Mouse (Mus musculus) gastrocnemius, postnatal 4 days (tissue): ENCODE data around the gene Ndfip2. TPM values are rescaled to one million over a fixed set of nuclear protein-coding genes. Genes with fewer than 3 reads are reported as not detected.

Experiments
- DNase-seq, 2 experiments: peaks; one replicate each; pipeline ENCODE4 v3.0.0; 2021 to 2022; ENCODE audit warnings: low spot score in 2 of 2, mixed read lengths in 2 of 2
- total RNA-seq, 2 experiments: library from RNA; stranded (reverse); gene quantifications; 2 replicates each; pipeline ENCODE4 v1.2.3; 2021

Gene Ndfip2
- total RNA-seq, 2 experiments from 2014 or later: 25.0 to 27.2 TPM

DNA sequence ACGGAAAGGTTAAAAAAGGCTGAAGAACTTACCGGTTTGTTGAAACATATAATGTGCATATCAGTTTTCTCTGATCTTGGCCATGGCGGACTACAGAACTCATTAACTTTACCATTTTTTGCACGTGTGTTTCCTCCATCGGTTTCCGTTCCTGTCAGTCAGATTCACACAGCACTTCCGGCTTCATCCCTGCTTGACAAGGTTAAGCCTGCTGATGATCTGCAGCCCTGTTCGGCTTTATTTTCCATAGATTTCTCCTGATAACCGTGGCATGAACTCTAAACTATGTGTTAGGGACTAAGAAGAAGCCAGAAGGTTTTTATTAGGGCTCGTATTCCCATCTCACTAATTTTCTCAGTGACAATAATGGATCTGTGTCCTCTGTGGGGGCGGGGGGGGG is 95.7 kb downstream of the Ndfip2 start:
- no peak for DNase-seq

Other genes starting within 250 kb of the Ndfip2 start
- 10 to 100 TPM; 40.3 to 47.3 TPM for gene Rbm26, start 81.2 kb upstream of the Ndfip2 start, total RNA-seq